32 mouse cellular contexts compared by ENCODE assay signal in genomic region chr9:57661552-57661951, GRCm38 (mm10). TPM values are rescaled to one million over a fixed set of nuclear protein-coding genes. Genes with fewer than 3 reads are reported as not detected.
DNase-seq lines count a peak whose midpoint lies in the region; ATAC-seq and TF ChIP-seq lines count a peak whose summit lies in the region.
"Had no signal": no experiment of that assay in that cellular context is flagged by ENCODE, and none has a peak within 500 bp of the region (broad histone marks: within the 10 kb centered on the region; RNA-seq: fewer than 3 reads in every experiment).

No protein-coding gene starts in this region.

- peak; percentile 52 for DNase-seq in forebrain, postnatal 0 days
- DNase-seq in liver, postnatal 0 days, result no peak
- peak; percentile 33 for DNase-seq in midbrain, embryonic 11.5 days (ENCODE audit: low spot score, missing footprints)
- DNase-seq in brain, embryonic 14.5 days (ENCODE audit: low read depth), result peak; percentile 57
- no peak for DNase-seq in MN1 (ENCODE audit: low spot score)
- DNase-seq: adrenal gland, adult 8-10 months; adrenal gland, postnatal 25 days; cerebellum, adult 18-20 months; cerebellum, adult 9-10 months; cerebellum, postnatal 36 days; embryo, embryonic 11 days; gastrocnemius, postnatal 10 days; gastrocnemius, postnatal 36 days; heart, postnatal 10 days; heart, postnatal 36 days had no signal

- ATAC-seq in forebrain, postnatal 0 days, result 0 out of 2 replicates have a peak, but pooled peaks have one; percentile 23
- ATAC-seq in forebrain, embryonic 13.5 days, result no peak
- no peak for ATAC-seq in liver, embryonic 15.5 days (ENCODE audit: insufficient read depth)
- ATAC-seq in liver, postnatal 0 days, result no peak
- no peak for ATAC-seq in midbrain, embryonic 11.5 days (ENCODE audit: low FRiP score)
- no peak for ATAC-seq in midbrain, embryonic 15.5 days (replicated peaks)
- ATAC-seq: activated CD4-positive, CD25-positive, alpha-beta regulatory T cell, adult 4 months; forebrain, embryonic 15.5 days; hindbrain, embryonic 16.5 days; intestine, embryonic 15.5 days had no signal

- H3K9ac ChIP-seq in forebrain, postnatal 0 days, result no peak overlapping the region
- no peak overlapping the region for H3K9ac ChIP-seq in forebrain, embryonic 13.5 days
- no peak overlapping the region for H3K9ac ChIP-seq in liver, embryonic 15.5 days
- no peak overlapping the region for H3K9ac ChIP-seq in liver, postnatal 0 days (replicated peaks)
- H3K9ac ChIP-seq in midbrain, embryonic 11.5 days (ENCODE audit: low read length), result no peak overlapping the region
- no peak overlapping the region for H3K9ac ChIP-seq in midbrain, embryonic 15.5 days
- H3K9ac ChIP-seq: embryonic facial prominence, embryonic 13.5 days; forebrain, embryonic 15.5 days; heart, embryonic 12.5 days; heart, embryonic 15.5 days; hindbrain, embryonic 13.5 days; intestine, embryonic 15.5 days had no signal

- H3K9me3 ChIP-seq in forebrain, postnatal 0 days (ENCODE audit: low read length), result no peaks in the 10 kb centered on the region
- H3K9me3 ChIP-seq in forebrain, embryonic 13.5 days (replicated peaks), result no peaks in the 10 kb centered on the region
- H3K9me3 ChIP-seq in liver, embryonic 15.5 days (replicated peaks), result no peaks in the 10 kb centered on the region
- H3K9me3 ChIP-seq in liver, postnatal 0 days (ENCODE audit: low read length), result no peaks in the 10 kb centered on the region
- no peaks in the 10 kb centered on the region for H3K9me3 ChIP-seq in midbrain, embryonic 11.5 days (ENCODE audit: control insufficient read depth, low read length)
- H3K9me3 ChIP-seq in midbrain, embryonic 15.5 days, result no peaks in the 10 kb centered on the region
- H3K9me3 ChIP-seq: embryonic facial prominence, embryonic 10.5 days; embryonic facial prominence, embryonic 13.5 days; forebrain, embryonic 15.5 days; heart, embryonic 12.5 days; heart, embryonic 15.5 days; hindbrain, embryonic 10.5 days; hindbrain, embryonic 13.5 days; intestine, embryonic 15.5 days had no signal

- H3K36me3 ChIP-seq in forebrain, postnatal 0 days (ENCODE audit: insufficient read depth), result no peaks in the 10 kb centered on the region
- no peaks in the 10 kb centered on the region for H3K36me3 ChIP-seq in forebrain, embryonic 13.5 days (ENCODE audit: poor library complexity, severe bottlenecking)
- H3K36me3 ChIP-seq in liver, embryonic 15.5 days (replicated peaks), result no peaks in the 10 kb centered on the region
- H3K36me3 ChIP-seq in liver, postnatal 0 days (replicated peaks; ENCODE audit: insufficient read depth, low read length), result no peaks in the 10 kb centered on the region
- no peaks in the 10 kb centered on the region for H3K36me3 ChIP-seq in midbrain, embryonic 11.5 days (ENCODE audit: control insufficient read depth, insufficient read depth, low read length)
- no peaks in the 10 kb centered on the region for H3K36me3 ChIP-seq in midbrain, embryonic 15.5 days (replicated peaks)
- H3K36me3 ChIP-seq: embryonic facial prominence, embryonic 10.5 days; embryonic facial prominence, embryonic 13.5 days; forebrain, embryonic 15.5 days; heart, embryonic 12.5 days; heart, embryonic 15.5 days; hindbrain, embryonic 10.5 days; hindbrain, embryonic 13.5 days; intestine, embryonic 15.5 days had no signal

- WGBS in forebrain, postnatal 0 days, result 27% methylated on average over 3 of the region's 3 CpGs
- 67% methylated on average over 3 of the region's 3 CpGs for WGBS in forebrain, embryonic 13.5 days
- 39% methylated on average over 3 of the region's 3 CpGs for WGBS in liver, embryonic 15.5 days (ENCODE audit: insufficient replicate concordance)
- WGBS in liver, postnatal 0 days (ENCODE audit: insufficient replicate concordance), result 37% methylated on average over 3 of the region's 3 CpGs
- WGBS in midbrain, embryonic 11.5 days, result 86% methylated on average over 3 of the region's 3 CpGs
- 71% methylated on average over 3 of the region's 3 CpGs for WGBS in midbrain, embryonic 15.5 days

- no peak overlapping the region for H3K4me2 ChIP-seq in forebrain, postnatal 0 days (ENCODE audit: low read depth)
- H3K4me2 ChIP-seq in forebrain, embryonic 13.5 days, result no peak overlapping the region
- H3K4me2 ChIP-seq in liver, embryonic 15.5 days, result no peak overlapping the region
- H3K4me2 ChIP-seq in liver, postnatal 0 days (ENCODE audit: low read depth, low read length), result no peak overlapping the region
- no peak overlapping the region for H3K4me2 ChIP-seq in midbrain, embryonic 11.5 days
- no peak overlapping the region for H3K4me2 ChIP-seq in midbrain, embryonic 15.5 days
- H3K4me2 ChIP-seq: embryonic facial prominence, embryonic 13.5 days; forebrain, embryonic 15.5 days; heart, embryonic 12.5 days; heart, embryonic 15.5 days; hindbrain, embryonic 13.5 days; intestine, embryonic 15.5 days had no signal

- no peak for TF ChIP-seq CTCF in forebrain, postnatal 0 days (IDR thresholded peaks at IDR 0.05; ENCODE audit: low read depth)
- TF ChIP-seq CTCF in liver, postnatal 0 days (IDR thresholded peaks at IDR 0.05; ENCODE audit: low read depth), result no peak
- no peak for TF ChIP-seq CTCF in brain, embryonic 14.5 days (IDR thresholded peaks at IDR 0.05; ENCODE audit: borderline replicate concordance, extremely low read depth, insufficient read depth, insufficient read length)

- H3K27ac ChIP-seq in forebrain, postnatal 0 days (ENCODE audit: low read depth, low read length), result no peak overlapping the region
- H3K27ac ChIP-seq in forebrain, embryonic 13.5 days, result no peak overlapping the region
- H3K27ac ChIP-seq in liver, embryonic 15.5 days (replicated peaks), result 0 out of 2 replicates have a peak overlapping the region, but pooled peaks have one; percentile 68
- H3K27ac ChIP-seq in liver, postnatal 0 days (ENCODE audit: low read depth), result no peak overlapping the region
- H3K27ac ChIP-seq in midbrain, embryonic 11.5 days (ENCODE audit: low read depth, low read length), result no peak overlapping the region
- no peak overlapping the region for H3K27ac ChIP-seq in midbrain, embryonic 15.5 days
- H3K27ac ChIP-seq: embryonic facial prominence, embryonic 10.5 days; embryonic facial prominence, embryonic 13.5 days; forebrain, embryonic 15.5 days; heart, embryonic 15.5 days; hindbrain, embryonic 10.5 days; hindbrain, embryonic 13.5 days; intestine, embryonic 15.5 days had no signal

- H3K27me3 ChIP-seq in forebrain, postnatal 0 days (ENCODE audit: insufficient read depth, low read length), result no peaks in the 10 kb centered on the region
- peaks cover 1% of the 10 kb centered on the region; the same call in 1 of the 2 replicates for H3K27me3 ChIP-seq in forebrain, embryonic 13.5 days
- no peaks in the 10 kb centered on the region for H3K27me3 ChIP-seq in liver, embryonic 15.5 days
- H3K27me3 ChIP-seq in liver, postnatal 0 days (ENCODE audit: insufficient read depth, low read length), result no peaks in the 10 kb centered on the region
- H3K27me3 ChIP-seq in midbrain, embryonic 11.5 days (ENCODE audit: control insufficient read depth, insufficient read depth, low read length), result no peaks in the 10 kb centered on the region
- H3K27me3 ChIP-seq in midbrain, embryonic 15.5 days (replicated peaks), result 0 out of 2 replicates have a peak, but pooled peaks cover 2% of the 10 kb centered on the region
- H3K27me3 ChIP-seq: embryonic facial prominence, embryonic 13.5 days; forebrain, embryonic 15.5 days; heart, embryonic 15.5 days; hindbrain, embryonic 13.5 days; intestine, embryonic 15.5 days had no signal

- no peak overlapping the region for H3K4me3 ChIP-seq in forebrain, postnatal 0 days (ENCODE audit: low read depth, low read length)
- H3K4me3 ChIP-seq in forebrain, embryonic 13.5 days, result no peak overlapping the region
- no peak overlapping the region for H3K4me3 ChIP-seq in liver, embryonic 15.5 days (replicated peaks)
- H3K4me3 ChIP-seq in liver, postnatal 0 days (ENCODE audit: low read depth, low read length), result no peak overlapping the region
- H3K4me3 ChIP-seq in midbrain, embryonic 11.5 days (ENCODE audit: low read depth, low read length), result no peak overlapping the region
- H3K4me3 ChIP-seq in midbrain, embryonic 15.5 days, result no peak overlapping the region
- H3K4me3 ChIP-seq: embryonic facial prominence, embryonic 10.5 days; embryonic facial prominence, embryonic 13.5 days; erythroblast, embryonic 14.5 days; forebrain, embryonic 15.5 days; heart, embryonic 12.5 days; heart, embryonic 15.5 days; hindbrain, embryonic 10.5 days; hindbrain, embryonic 13.5 days; intestine, embryonic 15.5 days had no signal

- no peak for TF ChIP-seq EP300 in liver, postnatal 0 days (IDR thresholded peaks at IDR 0.05; ENCODE audit: low read depth)

- no peaks in the 10 kb centered on the region for H3K4me1 ChIP-seq in forebrain, postnatal 0 days (ENCODE audit: insufficient read depth)
- no peaks in the 10 kb centered on the region for H3K4me1 ChIP-seq in forebrain, embryonic 13.5 days
- peaks cover 22% of the 10 kb centered on the region for H3K4me1 ChIP-seq in liver, embryonic 15.5 days (replicated peaks)
- H3K4me1 ChIP-seq in liver, postnatal 0 days (ENCODE audit: insufficient read depth), result peaks cover 5% of the 10 kb centered on the region
- H3K4me1 ChIP-seq in midbrain, embryonic 11.5 days (ENCODE audit: control insufficient read depth, insufficient read depth, low read length), result no peaks in the 10 kb centered on the region
- no peaks in the 10 kb centered on the region for H3K4me1 ChIP-seq in midbrain, embryonic 15.5 days
- H3K4me1 ChIP-seq: embryonic facial prominence, embryonic 10.5 days; embryonic facial prominence, embryonic 13.5 days; heart, embryonic 12.5 days; heart, embryonic 15.5 days; hindbrain, embryonic 10.5 days; hindbrain, embryonic 13.5 days; intestine, embryonic 15.5 days had no signal

- TF ChIP-seq POLR2A in brain, embryonic 14.5 days (IDR thresholded peaks at IDR 0.05; ENCODE audit: borderline replicate concordance, extremely low read depth, insufficient read depth, insufficient read length, poor library complexity, severe bottlenecking), result no peak

RNA-seq across cellular contexts. Expression of gene Csk, which starts 8.1 kb away (rescaled TPM):
- total RNA-seq in forebrain, postnatal 0 days (2014; rRNA removed), result 105 and 135 TPM in 2 replicates
- 37.0 and 46.3 TPM in 2 replicates for polyA plus RNA-seq in forebrain, postnatal 0 days (2015; fragmentation: Nextera tagmentation; extraction: Ambion mirVana)
- 35.0 and 39.8 TPM in 2 replicates for polyA plus RNA-seq in forebrain, embryonic 13.5 days (2015; fragmentation: Nextera tagmentation; extraction: Ambion mirVana)
- 15.4 and 15.9 TPM in 2 replicates for polyA plus RNA-seq in liver, embryonic 15.5 days (2015; fragmentation: Nextera tagmentation; extraction: Ambion mirVana)
- 13.6 and 15.5 TPM in 2 replicates for polyA plus RNA-seq in liver, postnatal 0 days (2015; fragmentation: Nextera tagmentation; extraction: Ambion mirVana)
- 29.2 and 32.3 TPM in 2 replicates for polyA plus RNA-seq in midbrain, embryonic 11.5 days (2014; fragmentation: Nextera tagmentation; extraction: Ambion mirVana)
- 36.8 and 39.9 TPM in 2 replicates for polyA plus RNA-seq in midbrain, embryonic 15.5 days (2015; fragmentation: Nextera tagmentation; extraction: Ambion mirVana)
- 84.6 and 138 TPM in 2 replicates for polyA plus RNA-seq in brain, embryonic 14.5 days (2012; rRNA removed)

RNA-seq across cellular contexts. Expression of gene Cyp1a2, which starts 22.0 kb away (rescaled TPM):
- not detected in 2 replicates for total RNA-seq in forebrain, postnatal 0 days (2014; rRNA removed)
- not detected in 2 replicates for polyA plus RNA-seq in forebrain, postnatal 0 days (2015; fragmentation: Nextera tagmentation; extraction: Ambion mirVana)
- not detected in 2 replicates for polyA plus RNA-seq in forebrain, embryonic 13.5 days (2015; fragmentation: Nextera tagmentation; extraction: Ambion mirVana)
- polyA plus RNA-seq in liver, embryonic 15.5 days (2015; fragmentation: Nextera tagmentation; extraction: Ambion mirVana), result 0.14 and 0.15 TPM in 2 replicates
- polyA plus RNA-seq in liver, postnatal 0 days (2015; fragmentation: Nextera tagmentation; extraction: Ambion mirVana), result 19.9 and 30.7 TPM in 2 replicates
- not detected in 2 replicates for polyA plus RNA-seq in midbrain, embryonic 11.5 days (2014; fragmentation: Nextera tagmentation; extraction: Ambion mirVana)
- polyA plus RNA-seq in midbrain, embryonic 15.5 days (2015; fragmentation: Nextera tagmentation; extraction: Ambion mirVana), result not detected in 2 replicates
- not detected in 2 replicates for polyA plus RNA-seq in brain, embryonic 14.5 days (2012; rRNA removed)
- total RNA-seq: adrenal gland, postnatal 25 days; gastrocnemius, adult 18-20 months; gastrocnemius, postnatal 36 days; granulocyte monocyte progenitor cell, adult 5-6 weeks; heart, postnatal 10 days; heart, postnatal 36 days had no signal
- polyA plus RNA-seq: activated CD4-positive, CD25-positive, alpha-beta regulatory T cell, adult 4 months; cortical plate, adult 2 months; embryonic facial prominence, embryonic 10.5 days; embryonic facial prominence, embryonic 13.5 days; erythroblast, embryonic 14.5 days; forebrain, embryonic 15.5 days; heart, embryonic 12.5 days; heart, embryonic 15.5 days; hindbrain, embryonic 10.5 days; hindbrain, embryonic 13.5 days; hindbrain, embryonic 16.5 days; intestine, embryonic 15.5 days had no signal

RNA-seq across cellular contexts. Expression of gene Cyp1a1, which starts 26.2 kb away (rescaled TPM):
- 0.38 and 0.67 TPM in 2 replicates for total RNA-seq in forebrain, postnatal 0 days (2014; rRNA removed)
- polyA plus RNA-seq in forebrain, postnatal 0 days (2015; fragmentation: Nextera tagmentation; extraction: Ambion mirVana), result 0.30 and 0.42 TPM in 2 replicates
- 0.06 TPM in 1 of 2 replicates, not detected in the other for polyA plus RNA-seq in forebrain, embryonic 13.5 days (2015; fragmentation: Nextera tagmentation; extraction: Ambion mirVana)
- polyA plus RNA-seq in liver, embryonic 15.5 days (2015; fragmentation: Nextera tagmentation; extraction: Ambion mirVana), result 0.13 and 0.16 TPM in 2 replicates
- 2.2 and 4.3 TPM in 2 replicates for polyA plus RNA-seq in liver, postnatal 0 days (2015; fragmentation: Nextera tagmentation; extraction: Ambion mirVana)
- not detected in 2 replicates for polyA plus RNA-seq in midbrain, embryonic 11.5 days (2014; fragmentation: Nextera tagmentation; extraction: Ambion mirVana)
- 0.17 TPM in 1 of 2 replicates, not detected in the other for polyA plus RNA-seq in midbrain, embryonic 15.5 days (2015; fragmentation: Nextera tagmentation; extraction: Ambion mirVana)
- polyA plus RNA-seq in brain, embryonic 14.5 days (2012; rRNA removed), result 0.13 and 0.14 TPM in 2 replicates
- total RNA-seq: granulocyte monocyte progenitor cell, adult 5-6 weeks; heart, postnatal 10 days; heart, postnatal 36 days had no signal
- polyA plus RNA-seq: activated CD4-positive, CD25-positive, alpha-beta regulatory T cell, adult 4 months; embryonic facial prominence, embryonic 13.5 days; erythroblast, embryonic 14.5 days; heart, embryonic 12.5 days; heart, embryonic 15.5 days; hindbrain, embryonic 10.5 days; intestine, embryonic 15.5 days had no signal

RNA-seq across cellular contexts. Expression of gene Lman1l, which starts 41.0 kb away (rescaled TPM):
- not detected in 2 replicates for total RNA-seq in forebrain, postnatal 0 days (2014; rRNA removed)
- polyA plus RNA-seq in forebrain, postnatal 0 days (2015; fragmentation: Nextera tagmentation; extraction: Ambion mirVana), result not detected in 2 replicates
- polyA plus RNA-seq in forebrain, embryonic 13.5 days (2015; fragmentation: Nextera tagmentation; extraction: Ambion mirVana), result not detected in 2 replicates
- not detected in 2 replicates for polyA plus RNA-seq in liver, embryonic 15.5 days (2015; fragmentation: Nextera tagmentation; extraction: Ambion mirVana)
- not detected in 2 replicates for polyA plus RNA-seq in liver, postnatal 0 days (2015; fragmentation: Nextera tagmentation; extraction: Ambion mirVana)
- 0.08 TPM in 1 of 2 replicates, not detected in the other for polyA plus RNA-seq in midbrain, embryonic 11.5 days (2014; fragmentation: Nextera tagmentation; extraction: Ambion mirVana)
- not detected in 2 replicates for polyA plus RNA-seq in midbrain, embryonic 15.5 days (2015; fragmentation: Nextera tagmentation; extraction: Ambion mirVana)
- polyA plus RNA-seq in brain, embryonic 14.5 days (2012; rRNA removed), result 0.04 and 0.12 TPM in 2 replicates
- total RNA-seq: adrenal gland, adult 8-10 months; adrenal gland, postnatal 25 days; gastrocnemius, adult 18-20 months; gastrocnemius, postnatal 10 days; gastrocnemius, postnatal 36 days; granulocyte monocyte progenitor cell, adult 5-6 weeks; heart, postnatal 10 days; heart, postnatal 36 days had no signal
- polyA plus RNA-seq: activated CD4-positive, CD25-positive, alpha-beta regulatory T cell, adult 4 months; cortical plate, adult 2 months; embryonic facial prominence, embryonic 10.5 days; embryonic facial prominence, embryonic 13.5 days; erythroblast, embryonic 14.5 days; forebrain, embryonic 15.5 days; heart, embryonic 12.5 days; heart, embryonic 15.5 days; hindbrain, embryonic 10.5 days; hindbrain, embryonic 13.5 days; hindbrain, embryonic 16.5 days; intestine, embryonic 15.5 days had no signal

RNA-seq across cellular contexts. Expression of gene Edc3, which starts 46.8 kb away (rescaled TPM):
- total RNA-seq in forebrain, postnatal 0 days (2014; rRNA removed), result 7.2 and 10.2 TPM in 2 replicates
- 23.5 and 27.8 TPM in 2 replicates for polyA plus RNA-seq in forebrain, postnatal 0 days (2015; fragmentation: Nextera tagmentation; extraction: Ambion mirVana)
- 36.0 and 41.5 TPM in 2 replicates for polyA plus RNA-seq in forebrain, embryonic 13.5 days (2015; fragmentation: Nextera tagmentation; extraction: Ambion mirVana)
- 13.8 and 16.2 TPM in 2 replicates for polyA plus RNA-seq in liver, embryonic 15.5 days (2015; fragmentation: Nextera tagmentation; extraction: Ambion mirVana)
- polyA plus RNA-seq in liver, postnatal 0 days (2015; fragmentation: Nextera tagmentation; extraction: Ambion mirVana), result 9.9 and 13.2 TPM in 2 replicates
- 27.7 and 30.0 TPM in 2 replicates for polyA plus RNA-seq in midbrain, embryonic 11.5 days (2014; fragmentation: Nextera tagmentation; extraction: Ambion mirVana)
- polyA plus RNA-seq in midbrain, embryonic 15.5 days (2015; fragmentation: Nextera tagmentation; extraction: Ambion mirVana), result 35.7 and 36.8 TPM in 2 replicates
- polyA plus RNA-seq in brain, embryonic 14.5 days (2012; rRNA removed), result 24.1 and 27.0 TPM in 2 replicates

Comparison
In these comparisons a context has a peak if more than half of its experiments do, and no peak if none do; other contexts are left out.
1. RNA of gene Cyp1a2, which starts 22.0 kb away (polyA plus RNA-seq): 19.9 to 30.7 TPM in liver, postnatal 0 days; 0.14 to 0.15 TPM in liver, embryonic 15.5 days, not detected in forebrain, postnatal 0 days, not detected in forebrain, embryonic 13.5 days, not detected in midbrain, embryonic 11.5 days, not detected in midbrain, embryonic 15.5 days and not detected in brain, embryonic 14.5 days; every median in the first group is over 10 times any median in the second.
2. DNase-seq: peak in forebrain, postnatal 0 days (single experiment), midbrain, embryonic 11.5 days (single experiment) and brain, embryonic 14.5 days (single experiment); none in liver, postnatal 0 days (single experiment) and MN1 (single experiment).